Mouse (Mus musculus) hindbrain, postnatal 0 days (tissue): ENCODE data around the gene Bcl2l15. TPM values are rescaled to one million over a fixed set of nuclear protein-coding genes. Genes with fewer than 3 reads are reported as not detected.
A peak's percentile ranks its signal among the peaks of the same experiment; 100 is the strongest.

ENCODE experiments used
- ATAC-seq: fragments of 200-750 bp; cut with Nextera tagmentation; 2 replicates; pipeline ENCODE4 v1.8.0; 2017; ENCODE audit warnings: mild to moderate bottlenecking, moderate TSS enrichment, moderate library complexity
- DNase-seq: peaks from one replicate; pipeline ENCODE4 v3.0.0-alpha.2; 2015; ENCODE audit warnings: low spot score
- H3K27ac ChIP-seq: fragments of 300-500 bp; sonication (generic); 2 replicates; pipeline ENCODE4 v1.5.1; 2014; ENCODE audit warnings: mild to moderate bottlenecking
- H3K27me3 ChIP-seq: fragments of 300-500 bp; sonication (generic); 2 replicates; pipeline ENCODE4 v1.6.1; 2014; ENCODE audit warnings: low read length, mixed read lengths; ENCODE audit not compliant: insufficient read depth
- H3K36me3 ChIP-seq: fragments of 300-500 bp; sonication (generic); 2 replicates; pipeline ENCODE4 v1.6.1; 2014; ENCODE audit warnings: low read length, mixed read lengths; ENCODE audit not compliant: insufficient read depth
- H3K4me1 ChIP-seq: fragments of 300-500 bp; sonication (generic); 2 replicates; pipeline ENCODE4 v1.6.1; 2014; ENCODE audit warnings: antibody characterized with exemption, low read length, mixed read lengths; ENCODE audit not compliant: insufficient read depth
- H3K4me2 ChIP-seq: fragments of 300-500 bp; sonication (generic); 2 replicates; pipeline ENCODE4 v1.6.1; 2014; ENCODE audit warnings: low read depth, mild to moderate bottlenecking, low read length, moderate library complexity, mixed read lengths
- H3K4me3 ChIP-seq: fragments of 300-500 bp; sonication (generic); 2 replicates; pipeline ENCODE4 v1.5.1; 2014; ENCODE audit warnings: low read length
- H3K9ac ChIP-seq: fragments of 300-500 bp; sonication (generic); replicated peaks from 2 replicates; pipeline ENCODE4 v1.6.1; 2014; ENCODE audit warnings: mild to moderate bottlenecking, low read length, moderate library complexity, mixed read lengths
- H3K9me3 ChIP-seq: fragments of 300-500 bp; sonication (generic); 2 replicates; pipeline ENCODE4 v1.6.1; 2016; ENCODE audit warnings: low read length, mixed read lengths
- CTCF ChIP-seq: IDR thresholded peaks from 2 replicates; pipeline ENCODE4 v1.5.1; 2016; ENCODE audit warnings: antibody characterized with exemption, control low read depth, low read depth
- WGBS: fragments of 180-500 bp; shearing (Covaris S2); extraction: QIAGEN DNeasy Blood & Tissue Kit; methylation state at CpG from one replicate; pipeline ENCODE4 v1.1.7; 2014; 5-methylcytosine and 5-hydroxymethylcytosine counted together
- polyA plus RNA-seq: library from polyadenylated mRNA; unstranded; fragments of >200 nt; fragmentation: Nextera tagmentation; extraction: Ambion mirVana; gene quantifications from 2 replicates; pipeline ENCODE4 v1.2.1, GENCODE M21; 2015
- total RNA-seq: library from RNA; depleted of rRNA; stranded (reverse); fragments of >200 nt; gene quantifications from 2 replicates; pipeline ENCODE4 v1.2.3, GENCODE M21; 2014; rRNA removed

Bcl2l15 gene
- total and polyA plus RNA-seq, 2 experiments from 2014 or later: 0.20 TPM; not detected in 1

DNA sequence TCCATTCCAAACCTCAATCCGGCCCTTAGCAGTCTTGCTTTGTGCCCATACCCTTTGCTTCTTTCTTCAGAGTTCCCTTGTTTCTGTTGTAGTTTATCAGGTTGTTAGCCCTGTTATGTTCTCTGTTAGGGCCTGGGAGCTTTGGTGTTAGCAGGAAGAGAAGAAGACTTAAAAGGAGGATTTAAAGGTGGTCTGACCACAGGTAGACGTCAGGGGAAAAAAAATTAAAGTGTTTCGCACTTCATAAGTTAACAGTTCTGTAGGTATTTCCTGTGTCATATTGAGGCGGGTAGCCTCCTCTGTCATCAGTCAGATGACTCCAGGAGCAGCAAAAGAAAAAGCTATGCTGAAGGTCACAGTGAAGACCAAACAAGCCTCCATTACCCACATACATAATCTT lies 35.6 kb downstream of the Bcl2l15 start:
- no peak overlapping the region for H3K4me2 ChIP-seq
- no peak for TF ChIP-seq CTCF
- no peaks in the 10 kb centered on the region for H3K27me3 ChIP-seq
- no peaks in the 10 kb centered on the region for H3K4me1 ChIP-seq
- H3K27ac ChIP-seq: no peak overlapping the region
- no peak overlapping the region for H3K9ac ChIP-seq
- ATAC-seq (no peak), DNase-seq (no peak)
- WGBS: 82% methylated on average over 4 of the region's 4 CpGs
- H3K4me3 ChIP-seq: no peak overlapping the region
- no peaks in the 10 kb centered on the region for H3K9me3 ChIP-seq
- no peaks in the 10 kb centered on the region for H3K36me3 ChIP-seq

DNA sequence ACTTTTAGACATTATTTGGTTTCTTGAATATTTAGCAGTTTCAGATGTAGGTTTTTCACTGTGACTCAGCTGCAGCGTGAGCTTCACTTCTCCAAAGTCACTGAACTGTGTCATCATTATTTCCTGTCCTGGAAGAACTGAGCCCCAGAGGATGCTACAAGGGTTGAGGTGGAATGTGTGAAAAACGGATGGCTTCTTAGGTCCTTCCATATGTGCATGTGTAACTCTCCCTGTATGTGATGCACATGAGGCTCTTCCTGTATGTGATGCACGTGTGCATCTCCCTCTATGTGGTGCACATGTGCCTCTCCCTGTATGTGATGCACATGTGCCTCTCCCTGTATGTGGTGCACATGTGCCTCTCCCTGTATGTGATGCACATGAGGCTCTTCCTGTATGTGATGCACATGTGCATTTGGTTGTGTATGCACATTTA lies 40.3 kb downstream of the Bcl2l15 start:
- TF ChIP-seq CTCF: no peak
- Histone ChIP-seq H3K4me1 (no peaks in the 10 kb centered on the region), H3K27me3 (no peaks in the 10 kb centered on the region), H3K36me3 (no peaks in the 10 kb centered on the region), H3K9me3 (no peaks in the 10 kb centered on the region), H3K27ac (no peak overlapping the region), H3K9ac (no peak overlapping the region), H3K4me2 (no peak overlapping the region), H3K4me3 (no peak overlapping the region)
- DNase-seq: no peak
- ATAC-seq: no peak
- WGBS: 59% methylated on average over 3 of the region's 3 CpGs

DNA sequence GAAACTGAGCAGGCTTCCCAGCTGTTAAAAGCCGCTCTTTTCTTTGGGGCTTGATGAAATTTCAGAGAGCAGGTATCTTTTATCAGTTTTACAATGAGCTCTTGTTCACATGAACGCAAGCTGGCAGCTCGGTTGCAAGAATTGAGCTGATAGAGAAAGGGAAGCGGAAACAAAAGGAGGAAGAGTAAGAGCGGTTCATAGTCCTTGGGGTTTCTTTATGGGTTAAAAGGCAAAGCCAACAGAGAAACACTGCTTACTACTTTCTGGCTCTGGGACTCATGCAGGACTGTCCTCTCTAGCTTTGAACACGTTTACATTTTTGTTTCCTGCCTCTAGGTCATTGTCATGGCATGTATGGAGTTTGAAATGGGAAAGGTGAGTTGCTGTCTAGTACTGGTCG lies 41.9 kb downstream of the Bcl2l15 start:
- no peak for TF ChIP-seq CTCF
- Histone ChIP-seq H3K4me1 (no peaks in the 10 kb centered on the region), H3K9me3 (no peaks in the 10 kb centered on the region), H3K36me3 (no peaks in the 10 kb centered on the region), H3K4me3 (no peak overlapping the region), H3K9ac (no peak overlapping the region), H3K4me2 (no peak overlapping the region), H3K27me3 (no peaks in the 10 kb centered on the region), H3K27ac (no peak overlapping the region)
- 72% methylated on average over 7 of the region's 7 CpGs for whole genome bisulfite sequencing
- DNase-seq (no peak), ATAC-seq (no peak)

DNA sequence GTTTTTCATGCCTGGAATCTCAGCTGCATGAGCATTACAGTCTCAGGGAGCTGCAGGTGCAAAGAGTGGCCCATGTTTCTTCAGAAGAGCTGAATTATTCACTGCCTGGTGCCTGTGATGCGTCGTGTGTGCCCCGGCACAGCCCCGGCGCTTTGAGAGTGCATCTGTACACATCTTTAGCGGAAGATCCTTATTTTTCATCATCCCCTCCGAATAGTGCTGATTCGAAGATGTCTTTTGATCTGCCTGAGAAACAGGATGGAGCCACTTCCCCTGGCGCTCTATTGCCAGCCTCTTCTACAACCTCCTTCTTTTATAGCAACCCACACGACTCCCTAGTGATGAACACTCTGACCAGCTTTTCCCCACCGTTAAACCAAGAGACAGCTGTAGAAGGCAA lies 53.5 kb downstream of the Bcl2l15 start:
- H3K4me1 ChIP-seq: no peaks in the 10 kb centered on the region
- no peak overlapping the region for H3K27ac ChIP-seq
- ATAC-seq (no peak), DNase-seq (no peak)
- H3K27me3 ChIP-seq: no peaks in the 10 kb centered on the region
- WGBS: 74% methylated on average over 11 of the region's 11 CpGs
- no peak overlapping the region for H3K4me2 ChIP-seq
- no peaks in the 10 kb centered on the region for H3K36me3 ChIP-seq
- H3K4me3 ChIP-seq: no peak overlapping the region
- no peak overlapping the region for H3K9ac ChIP-seq
- TF ChIP-seq CTCF: no peak
- H3K9me3 ChIP-seq: no peaks in the 10 kb centered on the region

DNA sequence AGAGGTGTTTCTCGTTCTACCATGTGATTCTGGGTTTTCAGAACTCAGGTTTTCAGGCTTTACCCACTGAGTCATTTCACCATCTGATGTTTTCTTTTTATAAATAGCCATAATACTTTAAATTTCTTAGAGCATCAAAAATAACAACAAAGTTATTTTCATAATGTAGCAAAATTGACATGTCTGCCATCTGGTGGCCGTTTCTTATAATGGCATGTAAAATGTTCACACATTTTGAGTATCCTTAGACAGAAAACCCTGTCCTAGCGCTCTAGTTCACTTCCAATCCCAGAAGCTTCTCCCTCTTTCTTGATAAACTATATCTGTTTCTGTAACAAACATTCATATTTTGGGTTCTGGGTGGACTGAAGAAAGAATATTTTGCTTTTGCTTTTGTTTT lies 55.2 kb downstream of the Bcl2l15 start:
- 26% methylated on average over 3 of the region's 3 CpGs for WGBS
- Histone ChIP-seq H3K4me1 (no peaks in the 10 kb centered on the region), H3K4me3 (no peak overlapping the region), H3K9me3 (no peaks in the 10 kb centered on the region), H3K27me3 (no peaks in the 10 kb centered on the region), H3K4me2 (no peak overlapping the region), H3K9ac (no peak overlapping the region), H3K36me3 (no peaks in the 10 kb centered on the region), H3K27ac (no peak overlapping the region)
- ATAC-seq (no peak), DNase-seq (peak; percentile 77)
- TF ChIP-seq CTCF: peak; percentile 72

DNA sequence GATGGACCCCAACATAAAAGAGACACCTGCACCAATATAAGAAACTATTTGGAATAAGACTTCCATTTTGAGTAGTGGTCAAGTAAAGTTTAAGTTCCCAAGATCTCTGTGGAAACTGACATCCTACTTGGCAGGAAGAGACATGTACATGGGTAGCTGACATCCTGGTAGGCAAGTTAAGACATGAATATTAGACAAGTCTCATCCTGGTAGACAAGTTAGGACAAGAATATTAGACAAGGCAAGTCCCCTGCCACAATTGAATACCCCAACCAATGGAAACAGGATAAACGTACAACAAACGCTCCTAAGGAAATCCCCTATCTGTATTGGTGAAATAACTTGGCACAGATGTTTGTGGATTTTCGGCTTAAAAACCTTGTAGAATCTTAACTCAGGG lies 61.0 kb downstream of the Bcl2l15 start:
- Histone ChIP-seq H3K4me2 (no peak overlapping the region), H3K4me3 (no peak overlapping the region), H3K27me3 (no peaks in the 10 kb centered on the region), H3K4me1 (no peaks in the 10 kb centered on the region), H3K9me3 (no peaks in the 10 kb centered on the region), H3K9ac (no peak overlapping the region), H3K27ac (no peak overlapping the region), H3K36me3 (no peaks in the 10 kb centered on the region)
- DNase-seq (no peak), ATAC-seq (no peak)
- no peak for TF ChIP-seq CTCF
- 88% methylated on average over 3 of the region's 3 CpGs for WGBS

Other genes starting within 250 kb of the Bcl2l15 start
- gene Atg4a-ps, start 186.5 kb upstream of the Bcl2l15 start, total RNA-seq: 0.16 TPM in 1 of 2 replicates, not detected in the other
- 0.10 and 0.26 TPM in 2 replicates for gene Atg4a-ps, start 186.5 kb upstream of the Bcl2l15 start, polyA plus RNA-seq
- gene Olfml3, start 94.6 kb upstream of the Bcl2l15 start, total RNA-seq: 7.7 and 10.8 TPM in 2 replicates
- gene Olfml3, start 94.6 kb upstream of the Bcl2l15 start, polyA plus RNA-seq: 7.8 and 10.1 TPM in 2 replicates
- not detected in 2 replicates for gene Gm10964, start 93.2 kb upstream of the Bcl2l15 start, total RNA-seq
- not detected in 2 replicates for gene Gm10964, start 93.2 kb upstream of the Bcl2l15 start, polyA plus RNA-seq
- gene Hipk1, start 41.0 kb upstream of the Bcl2l15 start, total RNA-seq: 52.6 and 59.3 TPM in 2 replicates
- 8.1 and 8.4 TPM in 2 replicates for gene Hipk1, start 41.0 kb upstream of the Bcl2l15 start, polyA plus RNA-seq
- gene Dclre1b, start 23.2 kb upstream of the Bcl2l15 start, total RNA-seq: 3.0 and 7.9 TPM in 2 replicates
- 15.4 and 19.1 TPM in 2 replicates for gene Dclre1b, start 23.2 kb upstream of the Bcl2l15 start, polyA plus RNA-seq
- gene Ap4b1, start 23.1 kb upstream of the Bcl2l15 start, total RNA-seq: 16.1 and 25.8 TPM in 2 replicates
- gene Ap4b1, start 23.1 kb upstream of the Bcl2l15 start, polyA plus RNA-seq: 16.4 and 20.1 TPM in 2 replicates
- gene Gm43064, start 23.0 kb upstream of the Bcl2l15 start, total RNA-seq: 1.1 and 1.9 TPM in 2 replicates
- gene Gm43064, start 23.0 kb upstream of the Bcl2l15 start, polyA plus RNA-seq: 0.24 TPM in 1 of 2 replicates, not detected in the other
- 0.31 and 4.3 TPM in 2 replicates for gene Ptpn22, start 27.2 kb downstream of the Bcl2l15 start, total RNA-seq
- 0.40 and 0.53 TPM in 2 replicates for gene Ptpn22, start 27.2 kb downstream of the Bcl2l15 start, polyA plus RNA-seq
- 23.1 and 28.2 TPM in 2 replicates for gene Rsbn1, start 81.5 kb downstream of the Bcl2l15 start, total RNA-seq
- 17.7 and 19.1 TPM in 2 replicates for gene Rsbn1, start 81.5 kb downstream of the Bcl2l15 start, polyA plus RNA-seq
- 24.0 and 25.0 TPM in 2 replicates for gene Phtf1, start 135.5 kb downstream of the Bcl2l15 start, total RNA-seq
- gene Phtf1, start 135.5 kb downstream of the Bcl2l15 start, polyA plus RNA-seq: 18.4 and 18.6 TPM in 2 replicates